Mouse (Mus musculus): ENCODE results near the gene Atp6v1c2. TPM values are rescaled to one million over a fixed set of nuclear protein-coding genes. Genes with fewer than 3 reads are reported as not detected.

The Atp6v1c2 gene
- total and polyA plus RNA-seq, 3 experiments, result 0.94 TPM; not detected in 2

DNA sequence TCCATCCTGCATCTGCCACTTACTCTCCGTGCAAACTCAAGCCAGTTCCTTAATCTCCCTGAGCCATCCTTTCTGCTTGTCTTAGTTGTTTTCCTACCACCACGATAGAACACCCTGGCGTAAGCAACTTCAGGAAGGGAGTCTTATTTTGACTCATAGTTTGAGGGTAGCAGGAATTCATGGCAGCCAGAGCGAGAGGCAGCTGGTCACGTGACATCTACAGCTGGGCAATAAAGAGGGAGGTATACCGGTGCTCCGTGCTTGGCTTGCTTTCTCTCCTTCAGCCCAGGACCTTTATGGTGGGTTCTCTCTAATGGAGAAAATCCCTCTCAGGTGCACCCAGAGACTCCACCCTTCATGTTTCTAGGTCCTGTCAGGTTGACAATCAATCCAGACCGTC lies 78.2 kb downstream of the Atp6v1c2 start:
- no peak overlapping the region for H3K4me3 ChIP-seq
- H3K27me3 ChIP-seq (ENCODE audit: control insufficient read depth, insufficient read depth, low read length), result no peaks in the 10 kb centered on the region
- intact Hi-C loops (cut with DNase I), result no loop called here
- no peak overlapping the region for H3K9ac ChIP-seq (ENCODE audit: low read depth, low read length)
- no peaks in the 10 kb centered on the region for H3K4me1 ChIP-seq (ENCODE audit: control insufficient read depth, insufficient read depth, low read length)
- TF ChIP-seq CTCF (IDR thresholded peaks at IDR 0.05) (no peak), EP300 (IDR thresholded peaks at IDR 0.05; ENCODE audit: insufficient read depth, low read depth, low read length) (no peak), POLR2A (IDR thresholded peaks at IDR 0.05; ENCODE audit: insufficient read depth, low read depth, low read length) (no peak)
- WGBS, result 58% methylated on average over 8 of the region's 8 CpGs
- no peaks in the 10 kb centered on the region for H3K36me3 ChIP-seq (ENCODE audit: control insufficient read depth, insufficient read depth, low read length)
- no peak for DNase-seq
- no peaks in the 10 kb centered on the region for H3K79me2 ChIP-seq (replicated peaks; ENCODE audit: control insufficient read depth, insufficient read depth, low read length)
- H3K27ac ChIP-seq, result no peak overlapping the region

DNA sequence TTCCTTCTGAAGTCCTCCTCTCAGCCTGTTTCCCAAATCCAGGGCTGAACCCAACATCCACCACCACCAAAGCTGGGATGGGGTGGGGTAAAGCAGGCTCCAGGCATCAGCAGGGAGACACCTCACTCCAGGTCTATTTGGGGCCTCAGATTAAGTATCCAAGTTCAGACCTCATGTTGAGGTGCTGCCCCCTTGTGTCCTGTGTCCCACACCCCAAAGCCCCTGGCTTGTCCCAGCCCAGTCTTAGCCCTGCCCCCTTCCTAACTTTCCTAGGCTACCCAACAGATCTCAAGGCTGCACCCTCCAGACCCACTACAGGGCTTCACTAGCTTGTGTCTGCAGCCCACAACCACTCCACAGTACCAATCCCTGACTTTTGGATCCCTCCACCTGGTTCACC lies 87.1 kb downstream of the Atp6v1c2 start:
- Histone ChIP-seq H3K27me3 (ENCODE audit: control insufficient read depth, insufficient read depth, low read length) (no peaks in the 10 kb centered on the region), H3K79me2 (replicated peaks; ENCODE audit: control insufficient read depth, insufficient read depth, low read length) (no peaks in the 10 kb centered on the region), H3K27ac (no peak overlapping the region), H3K4me3 (no peak overlapping the region), H3K36me3 (ENCODE audit: control insufficient read depth, insufficient read depth, low read length) (no peaks in the 10 kb centered on the region), H3K4me1 (ENCODE audit: control insufficient read depth, insufficient read depth, low read length) (no peaks in the 10 kb centered on the region), H3K9ac (ENCODE audit: low read depth, low read length) (no peak overlapping the region)
- no peak for DNase-seq
- intact Hi-C loops (cut with DNase I), result no loop called here
- TF ChIP-seq CTCF (IDR thresholded peaks at IDR 0.05) (peak; percentile 10; the same call in 1 of the 2 replicates), POLR2A (IDR thresholded peaks at IDR 0.05; ENCODE audit: insufficient read depth, low read depth, low read length) (no peak)

GRCm38 (mm10) chr12:17241614-17242013 lies 87.5 kb downstream of the Atp6v1c2 start:
- whole genome bisulfite sequencing, result 90% methylated on average over 9 of the region's 9 CpGs
- H3K36me3 ChIP-seq (ENCODE audit: control insufficient read depth, insufficient read depth, low read length), result no peaks in the 10 kb centered on the region
- H3K4me3 ChIP-seq, result no peak overlapping the region
- H3K27me3 ChIP-seq (ENCODE audit: control insufficient read depth, insufficient read depth, low read length), result no peaks in the 10 kb centered on the region
- intact Hi-C loops (cut with DNase I), result no loop called here
- no peaks in the 10 kb centered on the region for H3K79me2 ChIP-seq (replicated peaks; ENCODE audit: control insufficient read depth, insufficient read depth, low read length)
- H3K9ac ChIP-seq (ENCODE audit: low read depth, low read length), result no peak overlapping the region
- no peak overlapping the region for H3K27ac ChIP-seq
- H3K4me1 ChIP-seq (ENCODE audit: control insufficient read depth, insufficient read depth, low read length), result no peaks in the 10 kb centered on the region
- no peak for TF ChIP-seq EP300 (IDR thresholded peaks at IDR 0.05; ENCODE audit: insufficient read depth, low read depth, low read length)
- TF ChIP-seq POLR2A (IDR thresholded peaks at IDR 0.05; ENCODE audit: insufficient read depth, low read depth, low read length), result no peak
- no peak for TF ChIP-seq CTCF (IDR thresholded peaks at IDR 0.05)
- DNase-seq, result no peak

- intact Hi-C loops (cut with DNase I), result no loop called here
- no peak overlapping the region for H3K27ac ChIP-seq
Observed at GRCm38 (mm10) chr12:17241016-17241415, 88.1 kb downstream of the Atp6v1c2 start.

DNA sequence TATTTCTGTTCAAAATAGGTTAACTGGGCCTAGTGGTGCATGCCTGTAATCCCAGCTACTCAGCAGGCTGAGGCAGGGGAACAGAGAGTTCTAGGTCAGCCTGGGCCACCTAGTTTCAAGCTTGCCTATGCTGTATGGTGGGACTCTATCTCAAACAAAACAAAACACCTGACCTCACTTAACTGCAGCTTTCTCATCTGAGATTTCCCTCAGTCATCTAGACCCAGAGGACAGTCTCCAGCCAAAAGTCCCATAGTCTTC lies 89.8 kb downstream of the Atp6v1c2 start:
- TF ChIP-seq EP300 (IDR thresholded peaks at IDR 0.05; ENCODE audit: insufficient read depth, low read depth, low read length) (no peak), POLR2A (IDR thresholded peaks at IDR 0.05; ENCODE audit: insufficient read depth, low read depth, low read length) (no peak), CTCF (IDR thresholded peaks at IDR 0.05) (no peak)
- no peak for DNase-seq
- H3K4me1 ChIP-seq (ENCODE audit: control insufficient read depth, insufficient read depth, low read length), result no peaks in the 10 kb centered on the region
- H3K79me2 ChIP-seq (replicated peaks; ENCODE audit: control insufficient read depth, insufficient read depth, low read length), result no peaks in the 10 kb centered on the region
- no peaks in the 10 kb centered on the region for H3K36me3 ChIP-seq (ENCODE audit: control insufficient read depth, insufficient read depth, low read length)
- H3K9ac ChIP-seq (ENCODE audit: low read depth, low read length), result no peak overlapping the region
- H3K27ac ChIP-seq, result no peak overlapping the region
- no peak overlapping the region for H3K4me3 ChIP-seq
- intact Hi-C loops (cut with DNase I), result no loop called here
- no peaks in the 10 kb centered on the region for H3K27me3 ChIP-seq (ENCODE audit: control insufficient read depth, insufficient read depth, low read length)

More at GRCm38 (mm10) chr12:17241016-17241415, 88.1 kb downstream of the Atp6v1c2 start:
- Histone ChIP-seq H3K4me1 (ENCODE audit: control insufficient read depth, insufficient read depth, low read length) (no peaks in the 10 kb centered on the region), H3K36me3 (ENCODE audit: control insufficient read depth, insufficient read depth, low read length) (no peaks in the 10 kb centered on the region), H3K27me3 (ENCODE audit: control insufficient read depth, insufficient read depth, low read length) (no peaks in the 10 kb centered on the region), H3K79me2 (replicated peaks; ENCODE audit: control insufficient read depth, insufficient read depth, low read length) (no peaks in the 10 kb centered on the region), H3K9ac (ENCODE audit: low read depth, low read length) (no peak overlapping the region), H3K4me3 (no peak overlapping the region)
- TF ChIP-seq POLR2A (IDR thresholded peaks at IDR 0.05; ENCODE audit: insufficient read depth, low read depth, low read length), result no peak
- TF ChIP-seq EP300 (IDR thresholded peaks at IDR 0.05; ENCODE audit: insufficient read depth, low read depth, low read length), result no peak
- TF ChIP-seq CTCF (IDR thresholded peaks at IDR 0.05), result no peak
- no peak for DNase-seq
- WGBS, result 62% methylated on average over 2 of the region's 2 CpGs

DNA sequence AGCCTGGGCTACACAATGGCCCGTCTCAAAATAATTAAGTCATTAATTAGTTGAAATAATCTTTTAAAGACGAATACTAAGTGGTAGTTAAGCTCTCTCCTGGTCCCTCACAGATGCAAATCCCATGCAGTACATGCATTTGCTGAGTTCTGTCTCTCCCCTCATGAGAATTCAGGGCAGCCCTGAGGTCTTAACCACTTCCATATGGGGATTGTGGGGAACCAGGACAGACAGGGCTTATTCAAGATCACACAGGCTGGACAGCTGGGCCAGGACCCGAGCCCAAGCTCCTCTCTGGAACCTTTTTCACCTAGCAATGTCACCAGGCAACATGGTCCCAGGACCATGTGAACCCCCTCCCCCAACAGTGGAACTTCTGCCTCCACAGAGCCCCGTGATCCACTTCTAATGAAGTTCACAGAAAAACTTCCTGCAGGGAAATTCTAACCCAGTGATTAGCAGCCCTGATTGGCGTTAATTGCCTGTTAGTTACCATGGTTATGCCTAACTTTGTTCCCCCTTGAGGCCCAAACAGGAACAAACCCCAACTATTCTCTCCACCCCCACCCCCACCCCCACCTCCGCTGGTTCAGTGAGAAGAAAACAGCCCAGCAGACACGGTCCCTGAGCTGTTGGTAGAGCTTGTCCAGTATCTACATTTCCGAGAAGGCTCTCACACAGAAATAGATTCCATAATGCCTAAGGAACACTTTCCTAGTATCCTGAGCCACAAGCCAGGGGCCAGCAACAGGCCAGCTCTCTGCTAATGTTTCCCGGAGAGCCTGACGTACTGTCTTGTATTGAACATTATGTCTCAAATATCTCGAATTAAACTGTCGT lies 90.4 kb downstream of the Atp6v1c2 start:
- no peaks in the 10 kb centered on the region for H3K36me3 ChIP-seq (ENCODE audit: control insufficient read depth, insufficient read depth, low read length)
- DNase-seq, result no peak
- WGBS, result 53% methylated on average over 12 of the region's 12 CpGs
- TF ChIP-seq POLR2A (IDR thresholded peaks at IDR 0.05; ENCODE audit: insufficient read depth, low read depth, low read length) (no peak), CTCF (IDR thresholded peaks at IDR 0.05) (no peak), EP300 (IDR thresholded peaks at IDR 0.05; ENCODE audit: insufficient read depth, low read depth, low read length) (no peak)
- H3K9ac ChIP-seq (ENCODE audit: low read depth, low read length), result no peak overlapping the region
- no peaks in the 10 kb centered on the region for H3K27me3 ChIP-seq (ENCODE audit: control insufficient read depth, insufficient read depth, low read length)
- H3K27ac ChIP-seq, result no peak overlapping the region
- no peak overlapping the region for H3K4me3 ChIP-seq
- intact Hi-C loops (cut with DNase I), result no loop called here
- H3K4me1 ChIP-seq (ENCODE audit: control insufficient read depth, insufficient read depth, low read length), result no peaks in the 10 kb centered on the region
- no peaks in the 10 kb centered on the region for H3K79me2 ChIP-seq (replicated peaks; ENCODE audit: control insufficient read depth, insufficient read depth, low read length)

Measured in heart, adult 2 months (tissue).